Mouse (Mus musculus): ENCODE measurements around the gene Tent5b. TPM values are rescaled to one million over a fixed set of nuclear protein-coding genes. Genes with fewer than 3 reads are reported as not detected.

Tent5b gene
- 1.0 and 1.5 TPM in 2 replicates for polyA plus RNA-seq (2016; fragmentation: Nextera tagmentation; extraction: Ambion mirVana)

DNA sequence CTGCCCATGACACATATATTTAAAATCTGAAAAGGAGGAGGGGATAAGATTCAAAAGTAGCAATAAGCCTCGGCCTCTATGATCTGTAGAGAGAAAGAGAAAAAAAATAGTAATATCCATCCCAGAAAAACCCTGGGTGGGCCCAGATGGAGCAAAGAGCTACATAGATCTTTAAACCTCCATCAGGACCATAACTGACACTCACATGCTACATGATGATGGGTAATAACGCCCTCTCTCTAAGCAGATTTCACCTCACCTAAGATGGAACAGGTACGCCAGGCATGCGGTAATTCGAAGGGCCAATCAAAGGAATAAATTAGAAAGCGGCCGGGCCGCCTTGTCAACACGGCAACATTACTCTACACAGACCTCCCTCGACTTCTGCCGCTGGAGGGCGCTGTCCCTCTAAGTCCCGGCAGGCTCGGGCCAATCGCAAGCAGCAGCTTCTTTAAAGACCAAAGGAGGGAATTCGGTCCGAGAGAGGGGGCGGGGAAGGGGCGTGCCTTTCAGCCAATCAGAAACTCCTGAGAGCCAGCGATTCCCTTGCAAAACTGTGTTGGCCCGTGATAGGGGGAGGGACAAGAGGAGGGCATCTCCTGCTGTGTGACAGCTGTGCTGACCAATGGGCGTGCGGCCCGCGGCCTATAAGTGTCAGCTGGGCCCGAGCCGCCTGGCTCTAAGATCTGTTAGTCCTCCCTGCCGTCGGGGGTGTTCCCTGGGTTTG lies at the start of gene Tent5b:
TSS of gene Tent5b (plus strand) at position 675 of the 727 bp plus-strand sequence.
- Histone ChIP-seq H3K4me1 (peaks cover 11% of the 10 kb centered on the region), H3K4me3 (peak within 1 kb of the TSS; percentile 46), H3K36me3 (no peaks in the 10 kb centered on the region), H3K27me3 (peaks cover 61% of the 10 kb centered on the region), H3K4me2 (replicated peaks) (peak within 1 kb of the TSS; percentile 52), H3K27ac (no peak within 1 kb of the TSS), H3K9me3 (replicated peaks) (no peaks in the 10 kb centered on the region), H3K9ac (peak within 1 kb of the TSS; percentile 36; the same call in 1 of the 2 replicates)
- peak; percentile 99 for ATAC-seq (ENCODE audit: low FRiP score)
- WGBS, result 3% methylated on average over 29 of the region's 29 CpGs

DNA sequence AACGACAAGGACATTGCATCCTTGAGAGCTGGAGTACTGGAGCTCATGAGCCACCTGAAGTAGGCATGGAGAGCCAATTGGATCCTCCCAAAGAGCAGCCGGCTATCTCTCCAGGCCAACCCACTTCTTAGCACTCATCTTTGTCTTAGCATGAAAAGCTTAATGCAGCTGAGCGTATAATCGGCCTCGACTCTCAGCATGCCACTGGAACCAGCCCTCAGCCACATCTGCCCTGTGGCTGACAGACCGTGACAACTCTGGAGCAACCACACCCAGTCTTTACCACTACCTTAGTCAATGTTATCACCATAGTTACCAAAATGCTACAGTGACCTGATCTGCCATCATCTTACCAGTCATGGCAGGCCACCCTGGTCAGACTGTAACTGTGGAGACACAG lies 48.4 kb upstream of the Tent5b start:
- no peak overlapping the region for H3K27ac ChIP-seq
- H3K4me3 ChIP-seq, result no peak overlapping the region
- no peak for ATAC-seq (ENCODE audit: low FRiP score)
- H3K4me2 ChIP-seq (replicated peaks), result no peak overlapping the region
- H3K4me1 ChIP-seq, result peaks cover 14% of the 10 kb centered on the region
- H3K27me3 ChIP-seq, result no peaks in the 10 kb centered on the region
- no peaks in the 10 kb centered on the region for H3K9me3 ChIP-seq (replicated peaks)
- H3K9ac ChIP-seq, result no peak overlapping the region
- no peaks in the 10 kb centered on the region for H3K36me3 ChIP-seq
- WGBS, result 51% methylated on average over 6 of the region's 6 CpGs

DNA sequence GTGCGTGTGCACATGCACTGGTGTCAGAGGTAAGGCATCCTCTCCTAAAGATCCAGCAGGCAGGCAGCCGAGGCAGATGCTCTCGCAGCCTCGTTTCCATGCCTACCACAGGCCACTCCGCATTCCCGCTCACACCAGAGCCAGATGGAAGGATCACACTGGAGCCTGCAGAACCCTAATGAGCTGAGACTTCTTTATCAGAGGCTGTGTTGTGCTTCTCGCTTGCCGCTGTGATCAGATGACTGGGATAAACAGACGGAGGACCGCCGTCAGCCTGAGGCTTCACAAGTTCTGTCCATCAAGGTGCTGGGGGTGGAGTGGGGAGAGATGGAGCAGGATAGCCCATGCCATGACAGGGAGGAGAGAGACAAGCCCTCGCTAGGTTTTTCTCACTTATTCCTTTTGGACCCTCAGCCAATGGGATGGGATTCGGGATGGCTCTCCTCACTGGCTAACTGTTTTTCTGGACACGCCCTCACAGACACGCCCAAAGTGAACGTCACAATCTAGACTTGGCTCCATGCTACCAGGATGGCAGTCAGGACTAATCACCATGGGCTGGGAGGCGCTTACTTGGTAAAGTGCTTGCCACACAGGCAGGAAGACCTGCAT lies 47.3 kb upstream of the Tent5b start:
- Histone ChIP-seq H3K27me3 (no peaks in the 10 kb centered on the region), H3K9ac (no peak overlapping the region), H3K4me1 (peaks cover 12% of the 10 kb centered on the region), H3K4me2 (replicated peaks) (peak overlapping the region; percentile 39), H3K27ac (peak overlapping the region; percentile 52), H3K4me3 (0 out of 2 replicates have a peak overlapping the region, but pooled peaks have one; percentile 3), H3K36me3 (no peaks in the 10 kb centered on the region), H3K9me3 (replicated peaks) (no peaks in the 10 kb centered on the region)
- 17% methylated on average over 17 of the region's 17 CpGs for WGBS
- ATAC-seq (ENCODE audit: low FRiP score), result peak; percentile 58

DNA sequence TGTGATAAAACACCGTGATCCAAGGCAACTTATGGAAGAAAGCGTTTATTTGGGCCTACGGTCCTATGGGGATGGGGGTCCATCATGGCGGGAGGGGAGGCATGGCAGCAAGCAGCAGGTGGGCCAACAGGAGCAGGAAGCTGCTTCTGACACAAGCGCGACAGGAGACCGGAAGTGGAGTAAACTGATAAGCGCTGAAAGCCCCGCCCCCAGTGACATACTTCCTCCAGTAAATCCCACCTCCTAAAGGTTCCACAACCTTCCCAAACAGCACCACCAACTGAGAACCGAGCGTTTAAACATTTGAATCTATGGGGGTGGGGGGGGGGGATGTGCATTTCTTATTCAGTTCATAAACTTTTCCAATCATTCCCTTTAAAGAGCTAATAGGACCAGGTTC lies 44.0 kb upstream of the Tent5b start:
- Histone ChIP-seq H3K4me1 (peaks cover 30% of the 10 kb centered on the region), H3K4me3 (no peak overlapping the region), H3K27ac (no peak overlapping the region), H3K4me2 (replicated peaks) (no peak overlapping the region), H3K27me3 (no peaks in the 10 kb centered on the region), H3K9me3 (replicated peaks) (no peaks in the 10 kb centered on the region), H3K36me3 (no peaks in the 10 kb centered on the region), H3K9ac (no peak overlapping the region)
- WGBS, result 93% methylated on average over 11 of the region's 11 CpGs
- ATAC-seq (ENCODE audit: low FRiP score), result no peak

DNA sequence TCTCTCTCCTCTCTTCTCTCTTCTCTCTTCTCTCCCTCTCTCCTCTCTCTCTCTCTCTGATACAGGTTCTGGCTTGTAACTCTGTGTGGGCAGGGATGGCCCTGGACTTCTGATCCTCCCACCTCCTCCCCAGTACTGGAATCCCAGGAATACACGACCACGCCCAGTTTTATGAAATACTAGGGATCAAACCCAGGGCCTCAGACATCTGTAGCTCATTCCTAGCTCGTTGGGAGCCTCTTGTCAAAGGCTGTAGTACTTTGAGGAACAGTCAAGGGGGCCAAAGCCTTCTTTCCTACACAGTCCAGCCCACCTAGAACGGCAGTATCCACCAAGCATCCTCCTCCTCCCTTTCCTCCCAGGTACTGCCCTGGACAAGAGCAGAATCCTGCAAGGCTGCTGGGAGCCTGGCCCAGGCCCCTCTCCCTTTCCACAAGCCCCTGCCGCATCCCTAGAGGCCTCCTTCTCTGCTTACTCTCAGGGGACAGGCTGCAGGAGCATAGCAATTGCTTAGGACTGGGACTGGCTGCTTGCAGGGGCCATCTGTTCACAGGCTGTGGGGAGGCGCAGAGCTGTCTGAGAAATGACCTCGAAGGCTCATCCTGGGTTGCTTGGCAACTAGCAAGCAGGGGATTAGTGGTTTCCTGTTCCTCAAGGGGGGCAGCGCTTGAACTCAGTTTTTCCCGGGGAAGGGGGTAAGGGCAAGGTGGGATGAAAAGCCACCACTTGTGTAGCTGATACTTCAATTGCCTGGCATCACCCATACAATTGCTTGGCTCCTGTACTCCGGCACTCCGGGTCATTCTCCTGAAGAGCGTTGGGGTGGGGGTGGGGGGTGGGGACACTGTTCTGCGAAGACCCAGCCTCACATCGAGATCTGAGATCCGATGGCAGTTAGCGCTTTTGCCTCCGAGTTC lies 40.2 kb upstream of the Tent5b start:
- 10% methylated on average over 17 of the region's 17 CpGs for WGBS
- Histone ChIP-seq H3K9me3 (replicated peaks) (no peaks in the 10 kb centered on the region), H3K27ac (peak overlapping the region; percentile 89), H3K4me1 (peaks cover 21% of the 10 kb centered on the region), H3K4me2 (replicated peaks) (peak overlapping the region; percentile 48), H3K27me3 (no peaks in the 10 kb centered on the region), H3K9ac (peak overlapping the region; percentile 41; the same call in 1 of the 2 replicates), H3K4me3 (peak overlapping the region; percentile 7; the same call in 1 of the 2 replicates), H3K36me3 (no peaks in the 10 kb centered on the region)
- ATAC-seq (ENCODE audit: low FRiP score), result peak; percentile 91

DNA sequence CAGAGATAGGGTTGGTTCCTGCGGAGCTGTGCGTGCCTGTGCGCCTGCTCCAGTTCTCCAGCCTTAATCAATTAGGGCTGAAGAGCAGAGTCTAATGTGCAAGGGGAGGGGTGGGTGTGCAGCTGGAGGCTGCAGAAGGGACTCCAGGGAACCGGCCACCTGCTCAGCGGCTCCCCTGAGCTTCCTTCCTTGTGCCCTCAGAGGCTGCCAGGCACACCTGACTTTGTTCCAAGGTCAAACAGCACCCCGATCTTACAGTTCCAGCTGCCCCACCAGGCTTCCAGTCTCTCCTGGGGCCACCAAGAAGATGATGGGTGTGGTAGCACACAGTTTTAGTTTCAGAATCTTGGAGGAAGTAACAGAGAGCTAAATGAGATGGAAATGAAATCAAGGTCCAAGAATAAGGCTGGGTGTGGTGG lies 39.5 kb upstream of the Tent5b start:
- Histone ChIP-seq H3K27me3 (no peaks in the 10 kb centered on the region), H3K4me3 (peak overlapping the region; percentile 7; the same call in 1 of the 2 replicates), H3K9ac (peak overlapping the region; percentile 41; the same call in 1 of the 2 replicates), H3K9me3 (replicated peaks) (no peaks in the 10 kb centered on the region), H3K4me1 (peaks cover 21% of the 10 kb centered on the region), H3K27ac (peak overlapping the region; percentile 89), H3K36me3 (no peaks in the 10 kb centered on the region), H3K4me2 (replicated peaks) (peak overlapping the region; percentile 48)
- ATAC-seq (ENCODE audit: low FRiP score), result peak; percentile 88
- WGBS, result 8% methylated on average over 6 of the region's 6 CpGs

DNA sequence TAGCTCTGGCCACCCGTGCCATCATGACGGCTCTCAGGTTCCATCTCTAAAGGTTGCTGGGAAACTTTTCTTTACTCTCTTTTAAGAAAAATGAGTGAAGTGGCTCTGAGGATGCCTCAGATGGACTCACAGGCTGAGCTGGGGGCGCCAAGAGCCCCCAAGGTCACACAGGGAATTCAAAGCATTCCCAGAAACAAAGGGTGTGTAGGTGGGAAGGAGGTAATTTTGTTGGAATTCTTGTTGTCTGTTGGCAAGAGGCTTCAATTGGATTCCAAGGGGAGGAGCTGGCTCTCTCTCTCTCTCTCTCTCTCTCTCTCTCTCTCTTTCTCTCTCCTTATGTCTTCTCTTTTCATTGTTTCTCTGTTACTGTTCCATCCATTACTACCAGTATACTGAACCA lies 37.7 kb upstream of the Tent5b start:
- H3K9me3 ChIP-seq (replicated peaks), result no peaks in the 10 kb centered on the region
- no peak overlapping the region for H3K9ac ChIP-seq
- H3K27me3 ChIP-seq, result no peaks in the 10 kb centered on the region
- ATAC-seq (ENCODE audit: low FRiP score), result no peak
- no peak overlapping the region for H3K4me3 ChIP-seq
- H3K4me1 ChIP-seq, result peaks cover 21% of the 10 kb centered on the region
- H3K4me2 ChIP-seq (replicated peaks), result no peak overlapping the region
- WGBS, result 45% methylated on average over 3 of the region's 3 CpGs
- H3K27ac ChIP-seq, result no peak overlapping the region
- H3K36me3 ChIP-seq, result no peaks in the 10 kb centered on the region

DNA sequence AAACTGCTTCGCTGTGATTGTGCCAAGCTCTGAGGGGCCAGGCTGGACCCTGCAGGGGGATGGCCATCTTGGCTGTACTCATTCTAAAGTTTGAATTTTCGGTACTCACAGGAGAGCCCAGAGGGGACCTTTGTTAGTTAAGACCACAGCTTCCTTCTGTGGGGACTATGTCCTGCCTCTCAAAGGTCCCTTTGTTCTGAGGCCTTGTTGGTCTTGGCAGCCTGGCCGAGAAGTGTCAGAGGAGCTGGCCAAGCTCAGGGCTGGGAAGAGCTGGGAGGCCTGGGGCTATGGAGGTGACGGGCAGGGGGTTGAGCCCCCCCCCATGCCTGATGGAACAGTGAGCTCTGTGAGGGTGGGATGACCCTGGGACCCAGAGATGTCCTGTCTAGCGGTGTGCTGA lies 36.8 kb upstream of the Tent5b start:
- WGBS, result 44% methylated on average over 5 of the region's 5 CpGs
- no peak for ATAC-seq (ENCODE audit: low FRiP score)
- H3K27ac ChIP-seq, result peak overlapping the region; percentile 55; the same call in 1 of the 2 replicates
- no peak overlapping the region for H3K9ac ChIP-seq
- H3K9me3 ChIP-seq (replicated peaks), result no peaks in the 10 kb centered on the region
- no peaks in the 10 kb centered on the region for H3K27me3 ChIP-seq
- H3K4me3 ChIP-seq, result no peak overlapping the region
- no peaks in the 10 kb centered on the region for H3K36me3 ChIP-seq
- peaks cover 21% of the 10 kb centered on the region for H3K4me1 ChIP-seq
- H3K4me2 ChIP-seq (replicated peaks), result no peak overlapping the region

DNA sequence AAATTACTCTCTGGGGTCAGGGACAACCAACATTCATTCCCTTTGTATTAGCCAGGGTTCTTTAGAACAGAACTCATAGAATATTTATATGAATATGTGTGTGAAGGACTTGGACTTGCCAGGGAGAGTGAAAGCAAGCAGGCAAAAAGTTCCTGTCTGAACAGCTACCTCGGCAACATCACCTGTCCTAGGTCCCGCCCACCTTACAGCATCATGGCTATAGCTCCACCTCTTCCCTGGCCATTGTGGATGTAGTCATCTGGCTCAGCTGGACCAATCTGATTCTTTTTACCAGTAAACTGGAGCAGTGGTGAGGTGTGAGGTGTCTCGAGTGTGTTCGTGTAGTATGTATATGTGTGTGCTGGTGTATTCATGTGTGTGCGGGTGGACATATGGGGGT lies 34.2 kb upstream of the Tent5b start:
- WGBS, result 89% methylated on average over 5 of the region's 5 CpGs
- Histone ChIP-seq H3K4me1 (peaks cover 11% of the 10 kb centered on the region), H3K27me3 (no peaks in the 10 kb centered on the region), H3K9me3 (replicated peaks) (no peaks in the 10 kb centered on the region), H3K36me3 (no peaks in the 10 kb centered on the region), H3K9ac (no peak overlapping the region), H3K4me2 (replicated peaks) (no peak overlapping the region), H3K27ac (no peak overlapping the region), H3K4me3 (no peak overlapping the region)
- ATAC-seq (ENCODE audit: low FRiP score), result no peak

DNA sequence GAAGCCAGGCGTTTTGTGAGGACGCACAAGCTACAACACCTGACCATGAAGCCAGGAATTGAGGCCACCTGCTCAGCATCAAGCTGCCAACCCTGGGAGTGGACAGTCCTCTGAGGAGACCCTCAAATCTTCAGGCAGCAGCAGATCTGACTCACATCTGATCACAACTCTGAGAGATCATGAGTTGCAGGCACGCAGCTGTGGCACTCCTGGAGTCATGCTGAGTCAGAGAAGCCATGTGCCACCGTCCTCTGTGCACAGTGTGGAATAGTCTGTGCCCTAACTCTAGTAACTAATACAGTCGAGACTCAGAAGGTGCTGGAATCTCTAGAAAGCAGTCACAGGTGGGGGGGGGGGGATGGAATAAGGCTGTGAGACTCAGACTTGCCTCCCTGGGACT lies 32.6 kb upstream of the Tent5b start:
- Histone ChIP-seq H3K27ac (no peak overlapping the region), H3K9ac (no peak overlapping the region), H3K9me3 (replicated peaks) (no peaks in the 10 kb centered on the region), H3K4me1 (peaks cover 7% of the 10 kb centered on the region; the same call in 1 of the 2 replicates), H3K36me3 (no peaks in the 10 kb centered on the region), H3K4me2 (replicated peaks) (no peak overlapping the region), H3K27me3 (no peaks in the 10 kb centered on the region), H3K4me3 (no peak overlapping the region)
- 59% methylated on average over 5 of the region's 5 CpGs for WGBS
- ATAC-seq (ENCODE audit: low FRiP score), result no peak

DNA sequence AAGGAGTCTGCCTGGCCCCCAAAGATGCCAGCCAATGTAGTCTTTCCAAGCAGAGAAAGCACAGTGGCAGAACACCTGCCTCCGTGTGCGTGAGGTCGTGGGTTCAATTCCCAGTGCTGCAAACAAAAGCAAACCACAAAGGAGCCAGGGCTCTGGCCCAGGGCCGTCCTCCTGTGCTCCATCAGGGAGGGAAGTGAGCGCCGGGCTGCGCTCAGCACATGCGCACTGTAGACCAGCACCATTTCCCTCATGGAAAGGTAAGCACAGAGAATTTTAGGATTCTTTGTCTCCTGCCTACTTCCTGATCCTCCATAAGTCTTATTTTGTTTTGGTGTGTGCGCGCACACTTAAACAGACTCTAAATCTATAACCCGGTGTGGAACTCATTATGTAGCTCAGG lies 32.0 kb upstream of the Tent5b start:
- H3K4me3 ChIP-seq, result no peak overlapping the region
- peaks cover 7% of the 10 kb centered on the region; the same call in 1 of the 2 replicates for H3K4me1 ChIP-seq
- no peaks in the 10 kb centered on the region for H3K9me3 ChIP-seq (replicated peaks)
- WGBS, result 75% methylated on average over 11 of the region's 11 CpGs
- no peak for ATAC-seq (ENCODE audit: low FRiP score)
- H3K27me3 ChIP-seq, result no peaks in the 10 kb centered on the region
- H3K27ac ChIP-seq, result no peak overlapping the region
- H3K4me2 ChIP-seq (replicated peaks), result no peak overlapping the region
- no peak overlapping the region for H3K9ac ChIP-seq
- H3K36me3 ChIP-seq, result no peaks in the 10 kb centered on the region

All from hindbrain, embryonic 12.5 days (tissue).